8 mouse cellular contexts compared by ENCODE assay signal in genomic region chr7:110645311-110645710, GRCm38 (mm10). TPM values are rescaled to one million over a fixed set of nuclear protein-coding genes. Genes with fewer than 3 reads are reported as not detected.
DNase-seq lines count a peak whose midpoint lies in the region; ATAC-seq lines count a peak whose summit lies in the region.

No protein-coding gene starts in this region.

- DNase-seq in kidney, adult 11 months, result peak; percentile 70
- DNase-seq in adipocyte (ENCODE audit: low spot score), result peak; percentile 81
- peak; percentile 87 for DNase-seq in embryo, embryonic 10 days (ENCODE audit: low spot score)
- peak; percentile 61 to 79 for DNase-seq in heart, postnatal 14 days
- DNase-seq in layer of hippocampus, adult 9-10 months (ENCODE audit: low spot score), result peak; percentile 71
- DNase-seq in thymus, postnatal 0 days (ENCODE audit: low spot score), result peak; percentile 56

- no peaks in the 10 kb centered on the region for H3K27me3 ChIP-seq in kidney, embryonic 15.5 days
- 0 out of 2 replicates have a peak, but pooled peaks cover 3% of the 10 kb centered on the region for H3K27me3 ChIP-seq in midbrain, embryonic 12.5 days

- intact Hi-C loops in heart, postnatal 14 days (cut with DNase I), result loop anchor here (2.0 to 5.0 kb wide), 3 partner anchors 15 to 358 kb away; no protein-coding TSS in a partner anchor

- H3K4me1 ChIP-seq in kidney, embryonic 15.5 days, result peaks cover 34% of the 10 kb centered on the region
- H3K4me1 ChIP-seq in midbrain, embryonic 12.5 days, result no peaks in the 10 kb centered on the region; the same call in 1 of the 2 replicates

- ATAC-seq in kidney, embryonic 15.5 days (replicated peaks; ENCODE audit: low FRiP score), result no peak; the same call in 1 of the 2 replicates
- ATAC-seq in midbrain, embryonic 12.5 days (ENCODE audit: low FRiP score, low read depth), result peak; percentile 27; the same call in 1 of the 2 replicates

- H3K4me2 ChIP-seq in kidney, embryonic 15.5 days, result no peak overlapping the region
- no peak overlapping the region for H3K4me2 ChIP-seq in midbrain, embryonic 12.5 days (replicated peaks)

- no peak overlapping the region for H3K27ac ChIP-seq in kidney, embryonic 15.5 days
- H3K27ac ChIP-seq in midbrain, embryonic 12.5 days (replicated peaks), result no peak overlapping the region

- WGBS in kidney, embryonic 15.5 days, result 74% methylated on average over 5 of the region's 5 CpGs
- WGBS in midbrain, embryonic 12.5 days, result 67% methylated on average over 5 of the region's 5 CpGs

- H3K9me3 ChIP-seq in kidney, embryonic 15.5 days (replicated peaks), result no peaks in the 10 kb centered on the region
- H3K9me3 ChIP-seq in midbrain, embryonic 12.5 days, result peaks cover 4% of the 10 kb centered on the region; the same call in 1 of the 2 replicates

- H3K4me3 ChIP-seq in kidney, embryonic 15.5 days (replicated peaks), result no peak overlapping the region
- no peak overlapping the region for H3K4me3 ChIP-seq in midbrain, embryonic 12.5 days

- H3K36me3 ChIP-seq in kidney, embryonic 15.5 days, result no peaks in the 10 kb centered on the region
- H3K36me3 ChIP-seq in midbrain, embryonic 12.5 days, result no peaks in the 10 kb centered on the region

- no peak overlapping the region for H3K9ac ChIP-seq in kidney, embryonic 15.5 days
- no peak overlapping the region for H3K9ac ChIP-seq in midbrain, embryonic 12.5 days (replicated peaks)

RNA-seq across cellular contexts. Expression of gene Adm, which starts 17.9 kb away (rescaled TPM):
- polyA plus RNA-seq in kidney, embryonic 15.5 days (2015; fragmentation: Nextera tagmentation; extraction: Ambion mirVana), result 9.9 and 12.5 TPM in 2 replicates
- total RNA-seq in heart, postnatal 14 days (2021), result 10 to 100 TPM in 1 of 2 experiments, 1 to 10 TPM in 1; 9.8 to 15.5 TPM
- polyA plus RNA-seq in midbrain, embryonic 12.5 days (2016; fragmentation: Nextera tagmentation; extraction: Ambion mirVana), result 3.5 and 3.9 TPM in 2 replicates
- 19.3 and 25.1 TPM in 2 replicates for polyA plus RNA-seq in thymus, postnatal 0 days (2015; fragmentation: Nextera tagmentation; extraction: Ambion mirVana)

RNA-seq across cellular contexts. Expression of gene Sbf2, which starts 30.6 kb away (rescaled TPM):
- 38.5 and 38.9 TPM in 2 replicates for polyA plus RNA-seq in kidney, embryonic 15.5 days (2015; fragmentation: Nextera tagmentation; extraction: Ambion mirVana)
- total RNA-seq in heart, postnatal 14 days (2021), result 10 to 100 TPM; 47.4 to 54.3 TPM
- 55.8 and 57.7 TPM in 2 replicates for polyA plus RNA-seq in midbrain, embryonic 12.5 days (2016; fragmentation: Nextera tagmentation; extraction: Ambion mirVana)
- 6.1 and 7.0 TPM in 2 replicates for polyA plus RNA-seq in thymus, postnatal 0 days (2015; fragmentation: Nextera tagmentation; extraction: Ambion mirVana)
